Mouse (Mus musculus) intestine, postnatal 0 days (tissue): ENCODE measurements around the gene Tmem109. TPM values are rescaled to one million over a fixed set of nuclear protein-coding genes. Genes with fewer than 3 reads are reported as not detected.

ENCODE experiments used
- ATAC-seq: fragments of 200-750 bp; cut with Nextera tagmentation; 2 replicates; pipeline ENCODE4 v1.8.0; 2017; ENCODE audit warnings: mild to moderate bottlenecking, moderate TSS enrichment, moderate library complexity
- H3K27ac ChIP-seq: fragments of 300-500 bp; sonication (generic); 2 replicates; pipeline ENCODE4 v1.5.1; 2014; ENCODE audit warnings: mild to moderate bottlenecking, low read depth, low read length, moderate library complexity
- H3K27me3 ChIP-seq: fragments of 300-500 bp; sonication (generic); replicated peaks from 2 replicates; pipeline ENCODE4 v1.6.1; 2014; ENCODE audit warnings: low read length, mixed read lengths; ENCODE audit not compliant: control insufficient read depth, insufficient read depth
- H3K36me3 ChIP-seq: fragments of 300-500 bp; sonication (generic); 2 replicates; pipeline ENCODE4 v1.6.1; 2014; ENCODE audit warnings: mild to moderate bottlenecking, moderate library complexity; ENCODE audit not compliant: control insufficient read depth, insufficient read depth
- H3K4me1 ChIP-seq: fragments of 300-500 bp; sonication (generic); replicated peaks from 2 replicates; pipeline ENCODE4 v1.6.1; 2014; ENCODE audit warnings: antibody characterized with exemption, low read length, mixed read lengths; ENCODE audit not compliant: control insufficient read depth, insufficient read depth
- H3K4me2 ChIP-seq: fragments of 300-500 bp; sonication (generic); replicated peaks from 2 replicates; pipeline ENCODE4 v1.6.1; 2014; ENCODE audit warnings: low read depth, mild to moderate bottlenecking, moderate library complexity
- H3K4me3 ChIP-seq: fragments of 300-500 bp; sonication (generic); 2 replicates; pipeline ENCODE4 v1.5.1; 2014; ENCODE audit warnings: low read depth, low read length
- H3K9ac ChIP-seq: fragments of 300-500 bp; sonication (generic); 2 replicates; pipeline ENCODE4 v1.6.1; 2014; ENCODE audit warnings: mild to moderate bottlenecking, low read depth, low read length
- H3K9me3 ChIP-seq: fragments of 300-500 bp; sonication (generic); 2 replicates; pipeline ENCODE4 v1.6.1; 2016; ENCODE audit warnings: mixed run types; ENCODE audit not compliant: control insufficient read depth
- CTCF ChIP-seq: sonication (generic); IDR thresholded peaks from 2 replicates; pipeline ENCODE4 v1.5.1; 2016; ENCODE audit warnings: low read depth, mild to moderate bottlenecking, control low read depth, antibody characterized with exemption, moderate library complexity
- WGBS: fragments of 180-500 bp; shearing (Covaris S2); extraction: QIAGEN DNeasy Blood & Tissue Kit; methylation state at CpG from one replicate; pipeline ENCODE4 v1.1.7; 2014; 5-methylcytosine and 5-hydroxymethylcytosine counted together
- polyA plus RNA-seq: library from polyadenylated mRNA; unstranded; fragments of >200 nt; fragmentation: Nextera tagmentation; extraction: Ambion mirVana; gene quantifications from 2 replicates; pipeline ENCODE4 v1.2.1, GENCODE M21; 2015

The Tmem109 gene
- polyA plus RNA-seq, 1 experiment from 2014 or later, result 36.2 TPM

GRCm38 (mm10) chr19:10907891-10908290, 26.1 kb upstream of the Tmem109 start:
- Histone ChIP-seq H3K9ac (no peak overlapping the region), H3K4me3 (no peak overlapping the region), H3K4me2 (no peak overlapping the region), H3K27me3 (no peaks in the 10 kb centered on the region), H3K9me3 (no peaks in the 10 kb centered on the region), H3K36me3 (peaks cover 24% of the 10 kb centered on the region), H3K4me1 (peaks cover 4% of the 10 kb centered on the region; the same call in 1 of the 2 replicates), H3K27ac (no peak overlapping the region)
- TF ChIP-seq CTCF, result peak; percentile 94
- WGBS, result 51% methylated on average over 3 of the region's 3 CpGs
- peak; percentile 40; the same call in 1 of the 2 replicates for ATAC-seq

DNA sequence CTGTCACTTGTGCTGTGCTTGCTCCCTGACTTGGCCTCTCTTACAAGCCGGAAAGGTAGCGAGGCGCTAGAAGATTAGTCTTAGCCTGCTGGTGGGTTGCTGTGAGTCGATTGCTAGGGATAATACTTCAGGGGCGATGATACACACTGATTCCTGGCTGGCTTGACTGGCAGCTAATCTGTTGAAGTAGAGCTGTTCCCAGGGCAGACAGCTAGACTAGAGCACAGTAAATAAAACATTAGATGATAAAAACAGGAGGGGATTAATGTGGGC, 23.9 kb upstream of the Tmem109 start:
- Histone ChIP-seq H3K4me3 (no peak overlapping the region), H3K9ac (no peak overlapping the region), H3K27me3 (no peaks in the 10 kb centered on the region), H3K27ac (peak overlapping the region; percentile 61), H3K36me3 (peaks cover 46% of the 10 kb centered on the region), H3K4me1 (peaks cover 4% of the 10 kb centered on the region; the same call in 1 of the 2 replicates), H3K4me2 (no peak overlapping the region), H3K9me3 (no peaks in the 10 kb centered on the region)
- no peak for ATAC-seq
- WGBS, result 57% methylated on average over 5 of the region's 5 CpGs
- no peak for TF ChIP-seq CTCF

- no peak overlapping the region for H3K4me3 ChIP-seq
- no peaks in the 10 kb centered on the region for H3K27me3 ChIP-seq
- no peaks in the 10 kb centered on the region for H3K9me3 ChIP-seq
- TF ChIP-seq CTCF, result peak; percentile 40
- H3K9ac ChIP-seq, result no peak overlapping the region
- H3K36me3 ChIP-seq, result peaks cover 51% of the 10 kb centered on the region
- no peak overlapping the region for H3K4me2 ChIP-seq
- WGBS, result 32% methylated on average over 7 of the region's 7 CpGs
- peak; percentile 57 for ATAC-seq
- peak overlapping the region; percentile 61 for H3K27ac ChIP-seq
- H3K4me1 ChIP-seq, result peaks cover 4% of the 10 kb centered on the region; the same call in 1 of the 2 replicates
Measured at GRCm38 (mm10) chr19:10904927-10905727, 23.3 kb upstream of the Tmem109 start.

DNA sequence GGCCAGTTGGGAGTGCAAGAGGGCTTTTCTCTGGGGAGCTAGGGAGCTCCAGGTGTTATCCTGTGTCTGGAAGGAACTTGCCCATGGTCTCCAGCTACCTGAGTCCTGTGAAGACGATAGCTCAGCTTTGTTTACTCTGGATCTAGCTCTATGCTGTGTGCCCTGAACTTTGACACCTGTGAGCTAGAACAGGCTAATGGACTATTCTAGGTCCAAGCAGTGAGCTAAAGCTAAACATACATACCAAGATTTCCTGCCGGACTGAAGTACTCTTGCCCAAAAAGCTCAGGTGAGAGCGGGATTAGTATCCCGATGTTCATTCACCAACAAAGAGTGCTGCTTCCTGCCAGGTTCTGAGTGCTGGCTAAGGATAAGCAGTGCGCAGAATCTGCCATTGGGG, 22.7 kb upstream of the Tmem109 start:
- Histone ChIP-seq H3K4me1 (peaks cover 4% of the 10 kb centered on the region; the same call in 1 of the 2 replicates), H3K9me3 (no peaks in the 10 kb centered on the region), H3K4me3 (no peak overlapping the region), H3K27me3 (no peaks in the 10 kb centered on the region), H3K9ac (no peak overlapping the region), H3K27ac (peak overlapping the region; percentile 28; the same call in 1 of the 2 replicates), H3K36me3 (peaks cover 56% of the 10 kb centered on the region), H3K4me2 (no peak overlapping the region)
- no peak for ATAC-seq
- TF ChIP-seq CTCF, result no peak
- 62% methylated on average over 5 of the region's 5 CpGs for WGBS

- Histone ChIP-seq H3K36me3 (peaks cover 74% of the 10 kb centered on the region), H3K9me3 (no peaks in the 10 kb centered on the region), H3K9ac (no peak overlapping the region), H3K27me3 (no peaks in the 10 kb centered on the region), H3K4me2 (no peak overlapping the region), H3K4me3 (no peak overlapping the region), H3K27ac (no peak overlapping the region), H3K4me1 (peaks cover 10% of the 10 kb centered on the region; the same call in 1 of the 2 replicates)
- ATAC-seq, result no peak
- TF ChIP-seq CTCF, result no peak
- 90% methylated on average over 5 of the region's 5 CpGs for WGBS
Measured at GRCm38 (mm10) chr19:10901046-10901445, 19.2 kb upstream of the Tmem109 start.

DNA sequence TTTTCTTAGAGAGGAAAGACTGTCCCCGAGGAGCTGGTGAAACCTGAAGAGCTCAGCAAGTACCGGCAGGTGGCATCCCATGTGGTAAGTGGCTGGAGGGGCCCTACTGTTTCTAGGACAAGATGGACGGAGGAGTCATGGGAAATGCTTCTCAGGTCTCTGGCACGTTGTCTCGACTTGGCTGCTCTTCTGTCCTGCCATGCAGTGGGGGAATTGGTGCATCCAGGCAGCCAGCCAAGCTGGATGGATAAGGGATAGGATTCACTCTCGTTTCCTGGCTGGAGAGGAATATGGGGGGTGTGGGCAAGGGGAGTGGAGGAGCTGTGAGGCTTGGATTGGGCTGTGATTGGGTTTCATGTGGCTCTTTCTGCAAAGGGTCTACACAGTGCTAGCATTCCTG, 18.5 kb upstream of the Tmem109 start:
- Histone ChIP-seq H3K36me3 (peaks cover 73% of the 10 kb centered on the region), H3K4me1 (peaks cover 10% of the 10 kb centered on the region; the same call in 1 of the 2 replicates), H3K27ac (no peak overlapping the region), H3K9me3 (no peaks in the 10 kb centered on the region), H3K4me2 (no peak overlapping the region), H3K9ac (no peak overlapping the region), H3K27me3 (no peaks in the 10 kb centered on the region), H3K4me3 (no peak overlapping the region)
- no peak for TF ChIP-seq CTCF
- 76% methylated on average over 6 of the region's 6 CpGs for WGBS
- no peak for ATAC-seq
